In the genomic region with DNA sequence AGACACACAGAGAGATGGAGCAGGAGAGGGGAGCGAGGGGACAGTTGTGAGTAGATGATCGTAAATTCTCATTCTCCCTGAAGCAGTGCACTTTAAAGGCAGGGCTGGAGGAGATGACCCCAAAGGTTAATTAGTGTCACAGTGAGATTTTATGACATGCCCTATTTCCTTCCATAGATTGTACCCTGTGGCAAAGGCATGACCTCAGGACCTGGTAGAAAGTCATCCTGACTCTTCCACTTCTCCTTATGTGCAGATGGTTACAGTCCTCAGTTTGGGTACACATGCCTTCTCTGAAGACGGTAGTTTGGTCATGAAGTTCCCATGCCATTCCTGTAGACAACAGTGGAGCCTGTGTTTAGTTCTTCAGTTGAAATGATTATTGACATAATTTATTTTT, we compare ENCODE assay signal across 24 mouse cellular contexts. TPM values are rescaled to one million over a fixed set of nuclear protein-coding genes. Genes with fewer than 3 reads are reported as not detected.
DNase-seq lines count a peak whose midpoint lies in the region; ATAC-seq lines count a peak whose summit lies in the region.
"Had no signal": no experiment of that assay in that cellular context is flagged by ENCODE, and none has a peak within 500 bp of the region (broad histone marks: within the 10 kb centered on the region; RNA-seq: fewer than 3 reads in every experiment).

No protein-coding gene starts in this region.

- DNase-seq in kidney, adult 11 months = no peak
- no peak for DNase-seq in lung, postnatal 10 days
- DNase-seq in right cerebral cortex, postnatal 25 days = no peak
- DNase-seq: adrenal gland, adult 2 months; adrenal gland, postnatal 25 days; cerebellum, adult 18-20 months; cerebellum, adult 9-11 months; cerebellum, postnatal 36 days; gastrocnemius, postnatal 10 days; heart, adult 18-20 months; heart, postnatal 10 days; heart, postnatal 4 days had no signal

- no peak overlapping the region for H3K4me2 ChIP-seq in kidney, embryonic 14.5 days (replicated peaks; ENCODE audit: low read depth, low read length)
- H3K4me2 ChIP-seq in lung, embryonic 16.5 days (ENCODE audit: low read depth, low read length) = no peak overlapping the region
- H3K4me2 ChIP-seq in neural tube, embryonic 12.5 days (replicated peaks) = no peak overlapping the region
- H3K4me2 ChIP-seq in neural tube, embryonic 15.5 days = no peak overlapping the region
- H3K4me2 ChIP-seq: embryonic facial prominence, embryonic 13.5 days; forebrain, embryonic 12.5 days; hindbrain, embryonic 12.5 days had no signal

- H3K4me1 ChIP-seq in kidney, embryonic 14.5 days (ENCODE audit: control insufficient read depth, insufficient read depth, low read length) = no peaks in the 10 kb centered on the region
- H3K4me1 ChIP-seq in lung, embryonic 16.5 days (replicated peaks; ENCODE audit: control insufficient read depth, insufficient read depth, low read length) = no peaks in the 10 kb centered on the region
- no peaks in the 10 kb centered on the region for H3K4me1 ChIP-seq in neural tube, embryonic 12.5 days
- 0 out of 2 replicates have a peak, but pooled peaks cover 3% of the 10 kb centered on the region for H3K4me1 ChIP-seq in neural tube, embryonic 15.5 days
- H3K4me1 ChIP-seq: embryonic facial prominence, embryonic 13.5 days; forebrain, embryonic 12.5 days; heart, embryonic 10.5 days had no signal

- WGBS in kidney, embryonic 14.5 days = 35% methylated on average over 3 of the region's 3 CpGs
- 70% methylated on average over 3 of the region's 3 CpGs for WGBS in lung, embryonic 16.5 days
- 28% methylated on average over 3 of the region's 3 CpGs for WGBS in neural tube, embryonic 12.5 days
- 34% methylated on average over 3 of the region's 3 CpGs for WGBS in neural tube, embryonic 15.5 days

- H3K9ac ChIP-seq in kidney, embryonic 14.5 days (ENCODE audit: low read depth, low read length) = no peak overlapping the region
- no peak overlapping the region for H3K9ac ChIP-seq in lung, embryonic 16.5 days (ENCODE audit: low read length)
- no peak overlapping the region for H3K9ac ChIP-seq in neural tube, embryonic 12.5 days
- H3K9ac ChIP-seq in neural tube, embryonic 15.5 days (replicated peaks) = no peak overlapping the region
- H3K9ac ChIP-seq: embryonic facial prominence, embryonic 13.5 days; forebrain, embryonic 12.5 days; hindbrain, embryonic 12.5 days had no signal

- H3K4me3 ChIP-seq in kidney, embryonic 14.5 days (ENCODE audit: low read length) = no peak overlapping the region
- no peak overlapping the region for H3K4me3 ChIP-seq in lung, embryonic 16.5 days (ENCODE audit: low read length)
- H3K4me3 ChIP-seq in neural tube, embryonic 12.5 days = no peak overlapping the region
- H3K4me3 ChIP-seq in neural tube, embryonic 15.5 days (replicated peaks) = no peak overlapping the region
- H3K4me3 ChIP-seq: embryonic facial prominence, embryonic 13.5 days; forebrain, embryonic 12.5 days; heart, embryonic 10.5 days; hindbrain, embryonic 12.5 days had no signal

- no peaks in the 10 kb centered on the region for H3K27me3 ChIP-seq in kidney, embryonic 14.5 days (ENCODE audit: control insufficient read depth, insufficient read depth, low read length)
- no peaks in the 10 kb centered on the region for H3K27me3 ChIP-seq in lung, embryonic 16.5 days (ENCODE audit: control insufficient read depth, insufficient read depth, low read depth, low read length)
- no peaks in the 10 kb centered on the region for H3K27me3 ChIP-seq in neural tube, embryonic 12.5 days (replicated peaks)
- no peaks in the 10 kb centered on the region for H3K27me3 ChIP-seq in neural tube, embryonic 15.5 days (replicated peaks)
- H3K27me3 ChIP-seq: CH12.LX; embryonic facial prominence, embryonic 13.5 days; forebrain, embryonic 12.5 days; hindbrain, embryonic 12.5 days had no signal

- 0 out of 2 replicates have a peak, but pooled peaks have one; percentile 6 for ATAC-seq in kidney, embryonic 14.5 days (ENCODE audit: low FRiP score, low TSS enrichment)
- no peak for ATAC-seq in lung, embryonic 16.5 days (ENCODE audit: low read depth)
- 0 out of 2 replicates have a peak, but pooled peaks have one; percentile 13 for ATAC-seq in neural tube, embryonic 12.5 days (ENCODE audit: low FRiP score, low read depth)
- ATAC-seq in neural tube, embryonic 15.5 days (ENCODE audit: low FRiP score) = no peak
- ATAC-seq: activated CD4-positive, CD25-positive, alpha-beta regulatory T cell, adult 4 months; forebrain, embryonic 16.5 days; Patski had no signal

- H3K9me3 ChIP-seq in kidney, embryonic 14.5 days (ENCODE audit: control insufficient read depth, low read length) = no peaks in the 10 kb centered on the region
- H3K9me3 ChIP-seq in lung, embryonic 16.5 days (ENCODE audit: control insufficient read depth, low read length) = no peaks in the 10 kb centered on the region
- H3K9me3 ChIP-seq in neural tube, embryonic 12.5 days = no peaks in the 10 kb centered on the region
- no peaks in the 10 kb centered on the region for H3K9me3 ChIP-seq in neural tube, embryonic 15.5 days (replicated peaks)
- H3K9me3 ChIP-seq: embryonic facial prominence, embryonic 13.5 days; forebrain, embryonic 12.5 days; heart, embryonic 10.5 days; hindbrain, embryonic 12.5 days had no signal

- no peaks in the 10 kb centered on the region for H3K36me3 ChIP-seq in kidney, embryonic 14.5 days (ENCODE audit: control insufficient read depth, insufficient read depth, low read length)
- no peaks in the 10 kb centered on the region for H3K36me3 ChIP-seq in lung, embryonic 16.5 days (ENCODE audit: control insufficient read depth, insufficient read depth, low read length)
- H3K36me3 ChIP-seq in neural tube, embryonic 12.5 days = no peaks in the 10 kb centered on the region
- no peaks in the 10 kb centered on the region for H3K36me3 ChIP-seq in neural tube, embryonic 15.5 days
- H3K36me3 ChIP-seq: forebrain, embryonic 12.5 days; heart, embryonic 10.5 days; hindbrain, embryonic 12.5 days had no signal

- no peak overlapping the region for H3K27ac ChIP-seq in kidney, embryonic 14.5 days (ENCODE audit: low read depth, low read length)
- peak overlapping the region; percentile 9; the same call in 1 of the 2 replicates for H3K27ac ChIP-seq in lung, embryonic 16.5 days (ENCODE audit: low read length)
- no peak overlapping the region for H3K27ac ChIP-seq in neural tube, embryonic 12.5 days
- no peak overlapping the region for H3K27ac ChIP-seq in neural tube, embryonic 15.5 days (replicated peaks)
- H3K27ac ChIP-seq: embryonic facial prominence, embryonic 13.5 days; forebrain, embryonic 12.5 days; heart, embryonic 10.5 days; hindbrain, embryonic 12.5 days had no signal

RNA-seq across cellular contexts. Expression of a gene that starts 42.3 kb away (rescaled TPM):
- polyA plus RNA-seq in kidney, embryonic 14.5 days (2014; fragmentation: Nextera tagmentation; extraction: Ambion mirVana) = 8.5 and 11.4 TPM in 2 replicates
- 19.6 and 20.9 TPM in 2 replicates for polyA plus RNA-seq in lung, embryonic 16.5 days (2015; fragmentation: Nextera tagmentation; extraction: Ambion mirVana)
- 15.2 and 15.7 TPM in 2 replicates for polyA plus RNA-seq in neural tube, embryonic 12.5 days (2016; fragmentation: Nextera tagmentation; extraction: Ambion mirVana)
- polyA plus RNA-seq in neural tube, embryonic 15.5 days (2015; fragmentation: Nextera tagmentation; extraction: Ambion mirVana) = 13.9 and 14.7 TPM in 2 replicates

Comparison
In these comparisons a context has a peak if more than half of its experiments do, and no peak if none do; other contexts are left out.
1. ATAC-seq: peak in kidney, embryonic 14.5 days (single experiment) and neural tube, embryonic 12.5 days (single experiment); none in lung, embryonic 16.5 days (single experiment) and neural tube, embryonic 15.5 days (single experiment).